Mouse (Mus musculus) hematopoietic stem cell, adult 5-6 weeks (primary cell): ENCODE measurements around the gene Tnfsf10. TPM values are rescaled to one million over a fixed set of nuclear protein-coding genes. Genes with fewer than 3 reads are reported as not detected.

Experiments
- ATAC-seq, 2 experiments: fragments of 125-278 bp in 1 of 2; replicated peaks in 1 of 2; 2 replicates each; pipeline ENCODE4 v1.8.0; 2016 to 2017; ENCODE audit warnings: inconsistent platforms in 2 of 2, mild to moderate bottlenecking in 2 of 2, moderate number of reproducible peaks in 2 of 2, low read depth in 1 of 2, moderate TSS enrichment in 1 of 2; ENCODE audit not compliant: low FRiP score in 2 of 2, poor library complexity in 2 of 2, severe bottlenecking in 2 of 2, insufficient read depth in 1 of 2, low TSS enrichment in 1 of 2
- total RNA-seq: library from RNA; stranded (forward); fragments of 172-1452, 232-1000 nt; gene quantifications from 2 replicates; pipeline ENCODE4 v1.2.3, GENCODE M21; 2017

Gene Tnfsf10
- total RNA-seq, 1 experiment from 2014 or later: 30.1 TPM

DNA sequence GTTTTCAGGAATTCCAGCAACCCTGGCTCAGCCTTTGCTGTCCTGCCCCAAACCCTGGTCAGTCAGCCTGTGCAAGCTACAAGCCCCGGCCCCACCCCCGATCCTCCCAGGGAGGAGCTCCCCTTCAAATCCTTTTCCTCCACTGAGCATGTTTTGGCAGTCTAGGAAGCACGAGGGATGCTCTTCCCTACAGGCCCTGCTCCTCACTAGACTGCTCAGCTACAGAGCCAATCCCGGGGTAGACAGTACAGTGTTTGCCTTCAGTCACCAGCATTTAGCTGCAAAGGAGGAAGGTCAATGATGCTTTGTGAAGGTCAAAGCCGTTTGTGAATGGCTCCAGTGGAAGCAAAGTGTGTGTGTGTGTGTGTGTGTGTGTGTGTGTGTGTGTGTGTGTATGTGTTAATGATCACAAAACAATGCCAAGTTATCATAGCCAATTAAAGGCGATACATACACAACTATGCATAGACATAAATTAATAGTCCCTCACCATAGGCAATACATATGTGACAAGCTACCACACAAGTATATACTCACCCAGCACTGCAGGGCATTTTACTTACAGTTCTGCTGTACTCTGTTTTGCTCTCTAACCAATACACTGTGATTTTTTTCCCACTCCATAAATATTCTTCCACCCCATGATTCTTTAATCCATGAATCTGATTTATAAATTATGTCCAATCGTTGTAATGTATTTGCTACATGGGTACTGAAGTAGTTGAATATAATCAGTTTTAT is 23.0 kb upstream of the Tnfsf10 start:
- ATAC-seq: no peak

DNA sequence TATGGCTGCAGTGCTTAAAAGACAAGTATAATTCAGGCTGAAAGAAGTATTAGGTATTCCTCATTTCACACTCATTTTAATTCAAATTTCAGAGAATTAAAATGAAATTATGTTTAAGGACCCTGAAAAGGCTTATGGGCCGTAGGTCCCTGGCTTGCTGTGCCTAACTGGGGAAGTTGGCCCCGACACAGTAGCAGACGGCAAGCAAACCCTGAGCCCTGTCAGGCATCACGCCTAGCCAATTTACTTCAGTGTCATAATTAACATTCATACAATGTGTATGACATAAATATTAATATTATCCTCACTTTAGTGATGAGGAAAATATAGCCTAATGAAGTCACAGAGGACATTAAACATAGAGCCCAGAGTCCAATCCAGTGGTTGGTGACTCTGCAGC is 16.4 kb upstream of the Tnfsf10 start:
- ATAC-seq: no peak

DNA sequence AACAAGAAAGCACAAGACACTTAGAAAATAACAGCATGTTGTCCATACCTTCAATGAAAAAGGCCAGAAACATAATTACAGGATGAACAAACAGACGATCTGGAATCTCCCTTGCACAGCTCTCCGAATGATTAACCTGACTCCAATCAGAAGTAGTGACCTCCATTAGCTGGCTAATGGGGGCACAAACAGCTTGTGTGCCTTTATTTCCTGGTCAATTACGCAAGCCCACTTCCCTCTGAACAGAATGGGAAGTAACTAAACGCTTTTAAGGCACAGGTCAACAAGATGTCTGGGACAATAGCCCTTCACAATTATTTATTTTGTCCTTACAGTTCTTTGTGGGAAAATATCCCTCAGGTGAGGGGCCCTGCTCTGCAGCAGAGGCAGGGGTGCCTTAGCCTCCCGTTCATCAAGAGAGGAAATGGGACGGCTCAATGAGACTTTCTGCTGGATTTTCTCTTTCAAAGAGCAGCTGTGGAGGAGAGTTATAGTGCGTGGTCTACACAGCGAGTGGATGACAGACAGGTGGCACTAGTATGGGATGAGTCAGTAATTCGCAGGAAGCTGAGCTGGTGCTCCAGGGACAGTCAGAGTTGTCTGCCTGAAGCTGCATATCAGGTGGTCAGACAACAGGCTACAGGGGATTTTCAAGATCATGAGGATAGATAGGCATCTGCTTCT is 14.3 kb upstream of the Tnfsf10 start:
- peak; percentile 29 to 42; a peak in 3 of 4 replicates for ATAC-seq

DNA sequence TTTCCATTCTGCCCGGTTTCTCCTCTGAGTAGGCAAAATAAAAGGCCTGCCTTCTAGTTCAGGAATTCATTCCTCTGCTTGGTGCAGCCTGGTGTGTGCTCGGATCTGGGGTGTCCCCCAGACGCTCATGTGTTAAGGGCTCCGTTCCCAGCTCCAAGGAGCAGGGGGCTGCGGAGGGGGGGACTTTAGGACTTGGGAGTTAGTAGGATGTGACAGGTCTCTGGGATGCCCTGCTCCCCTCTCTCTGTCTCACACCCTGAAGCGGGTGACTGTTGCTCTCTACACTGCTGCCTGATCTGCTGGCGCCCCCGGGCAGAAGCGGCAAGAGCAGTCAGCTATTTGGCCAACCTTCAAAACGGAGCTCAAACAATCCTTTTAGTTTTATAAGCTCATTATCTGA is 10.0 kb upstream of the Tnfsf10 start:
- no peak for ATAC-seq

DNA sequence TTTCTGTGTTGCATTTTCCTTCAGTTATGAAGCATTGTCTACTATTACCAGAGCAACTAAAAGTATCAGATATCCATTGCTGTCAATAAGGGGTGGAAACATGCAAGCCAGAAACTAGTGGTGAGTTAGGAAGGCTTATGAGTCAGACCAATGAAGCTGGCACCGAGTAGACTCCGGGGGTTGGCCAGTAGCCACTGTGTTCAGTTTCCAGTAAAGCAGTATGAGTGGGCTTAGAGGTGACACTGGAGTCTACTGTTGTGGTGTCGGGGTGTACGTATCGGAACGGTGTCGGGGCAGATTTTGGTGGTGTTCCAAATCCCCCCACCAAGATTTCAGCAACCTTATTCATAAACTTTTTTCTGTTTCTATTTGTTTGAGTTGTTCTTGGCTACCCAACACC is 5.9 kb upstream of the Tnfsf10 start:
- ATAC-seq: no peak

DNA sequence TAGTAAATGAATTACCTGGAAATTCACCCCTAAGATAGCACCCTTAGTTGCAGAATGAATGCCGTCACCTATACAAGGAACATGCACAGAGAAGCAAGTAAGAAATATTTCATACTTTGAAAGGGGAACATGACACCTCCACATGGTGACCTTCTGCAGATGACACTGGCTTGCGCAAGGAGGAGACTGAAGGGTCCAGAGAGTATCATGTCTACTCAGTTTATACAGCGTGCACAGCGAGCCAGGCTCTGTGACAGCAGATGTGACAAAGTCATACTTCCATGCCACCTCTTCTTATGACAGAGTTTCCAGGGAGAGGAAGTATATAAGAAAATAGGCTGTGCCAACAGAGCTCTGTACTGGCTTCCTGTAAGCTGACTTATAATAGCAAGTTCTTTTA is 5.4 kb upstream of the Tnfsf10 start:
- ATAC-seq: 0 out of 4 replicates have a peak, but pooled peaks have one; percentile 22 to 39

DNA sequence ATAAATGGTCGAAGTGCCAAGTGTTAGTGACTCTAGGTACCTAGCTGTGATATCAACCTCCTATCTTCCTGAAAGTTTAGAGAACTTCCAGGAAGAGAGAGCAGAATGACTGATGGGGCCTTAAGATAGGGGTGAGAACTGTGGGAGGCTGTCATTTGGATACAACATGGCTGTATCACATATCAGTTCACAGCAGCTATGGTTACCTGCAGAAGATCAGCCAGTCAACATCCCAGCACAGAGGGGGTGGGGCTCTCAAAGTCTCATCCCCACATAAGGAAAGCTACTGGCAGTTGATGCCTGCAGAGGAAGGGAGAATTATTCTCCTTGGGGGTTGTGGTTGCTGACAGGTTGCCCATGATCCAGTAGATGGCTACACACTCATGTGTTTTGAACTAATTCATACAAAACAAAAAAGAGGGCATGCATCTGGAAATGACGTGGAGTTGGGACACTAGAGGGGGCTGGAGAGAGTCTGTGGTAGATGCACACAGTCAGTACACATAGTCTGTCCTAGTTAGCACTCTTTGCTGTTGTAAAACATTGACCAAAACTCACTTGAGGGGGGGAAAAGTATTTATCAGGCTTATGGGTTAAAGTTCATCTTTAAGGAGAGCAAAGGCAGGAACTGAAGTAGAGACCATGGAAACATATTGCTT is 2.2 kb upstream of the Tnfsf10 start:
- ATAC-seq: no peak; a peak in 1 of 4 replicates

DNA sequence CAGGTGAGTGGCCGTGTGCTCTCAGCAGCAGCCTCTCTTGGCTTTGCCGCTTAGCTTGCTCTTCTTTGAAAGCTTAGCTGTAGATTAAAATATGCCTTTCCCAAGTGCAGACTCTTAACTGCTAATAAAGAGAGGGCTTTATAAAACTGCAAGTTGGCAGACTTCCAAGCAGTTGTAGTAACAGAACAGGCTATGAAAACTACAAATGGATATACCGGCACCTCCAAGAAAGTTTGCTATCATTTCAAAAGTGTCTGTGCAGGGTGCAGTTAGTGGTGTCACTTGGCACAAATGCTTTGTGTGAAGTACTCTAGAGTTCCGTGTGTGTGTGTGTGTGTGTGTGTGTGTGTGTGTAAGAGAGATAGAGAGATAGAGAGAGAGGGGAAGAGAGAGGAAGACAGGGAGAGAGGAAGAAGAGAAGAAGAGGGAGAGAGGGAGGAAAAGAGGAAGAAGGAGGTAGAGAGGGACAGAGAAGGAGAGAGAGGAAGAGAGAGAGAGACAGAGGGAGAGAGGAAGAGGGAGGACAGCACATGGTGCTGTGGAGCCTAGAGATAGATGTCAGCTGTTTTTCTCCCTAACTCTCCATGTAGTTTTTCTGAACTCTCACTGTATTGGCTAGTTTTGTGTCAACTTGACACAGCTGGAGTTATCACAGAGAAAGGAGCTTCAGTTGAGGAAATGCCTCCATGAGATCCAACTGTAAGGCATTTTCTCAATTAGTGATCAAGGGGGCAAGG is 628 bp downstream of the Tnfsf10 start:
- ATAC-seq: peak in 1 of 2 experiments; percentile 14; a peak in 1 of 4 replicates

DNA sequence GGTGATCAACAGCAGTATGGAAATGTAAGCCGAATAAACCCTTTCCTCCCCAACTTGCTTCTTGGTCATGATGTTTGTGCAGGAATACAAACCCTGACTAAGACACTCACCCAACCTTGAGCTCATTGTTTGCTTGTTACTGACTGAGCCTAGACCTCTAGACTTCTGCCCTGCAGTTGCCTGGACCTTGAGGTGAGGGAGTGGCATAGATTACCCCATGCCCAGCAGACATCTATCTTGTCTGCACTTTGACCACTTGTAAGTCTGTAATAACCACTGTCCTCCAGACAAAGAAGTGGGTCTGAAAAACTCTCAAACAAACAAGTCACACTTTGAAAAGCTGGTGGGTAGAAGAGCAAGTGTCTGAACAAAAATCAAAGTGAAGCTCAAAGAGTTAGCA is 2.8 kb downstream of the Tnfsf10 start:
- no peak for ATAC-seq

DNA sequence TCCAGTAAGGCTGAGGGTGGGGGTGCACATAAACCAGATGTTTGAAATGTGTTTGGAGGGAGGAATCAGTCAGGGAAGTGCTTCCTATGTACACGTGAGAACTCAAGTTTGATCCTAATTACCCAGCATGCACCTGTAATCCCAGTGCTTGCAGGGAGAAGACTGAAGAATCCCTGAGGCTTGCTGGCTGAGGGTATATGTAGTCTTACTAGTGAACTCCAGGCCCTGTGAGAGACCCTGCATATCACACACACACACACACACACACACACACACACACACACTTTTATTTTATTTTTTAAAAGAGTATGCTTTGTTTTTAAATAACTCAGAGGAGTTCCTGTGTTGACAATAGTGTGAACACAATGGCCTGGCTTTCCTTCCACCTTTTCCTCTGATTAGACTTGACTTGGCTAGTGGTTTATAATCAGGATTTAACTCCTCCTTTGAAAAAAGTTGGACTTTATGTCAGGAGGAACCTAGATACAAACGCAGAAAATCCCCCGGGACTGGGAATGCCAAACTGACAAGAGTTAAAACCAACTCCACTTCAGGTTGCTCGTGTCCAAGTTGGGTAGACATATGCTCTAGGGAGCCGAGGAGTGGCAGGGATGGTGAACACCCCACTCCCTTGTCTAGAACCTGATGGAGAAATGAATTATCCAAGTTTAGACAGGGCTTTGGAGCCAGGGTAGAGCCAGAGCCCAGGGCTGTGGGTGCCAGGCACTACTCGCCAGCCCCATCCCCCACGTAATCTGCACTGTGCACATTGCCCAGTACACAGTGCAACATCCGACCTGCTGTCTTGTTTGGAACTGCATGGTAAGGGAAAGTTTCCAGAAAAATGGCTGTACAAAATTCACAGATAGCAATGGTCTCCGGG is 4.0 kb downstream of the Tnfsf10 start:
- ATAC-seq: 0 out of 4 replicates have a peak, but pooled peaks of 1 of the 2 experiments have one; percentile 19

DNA sequence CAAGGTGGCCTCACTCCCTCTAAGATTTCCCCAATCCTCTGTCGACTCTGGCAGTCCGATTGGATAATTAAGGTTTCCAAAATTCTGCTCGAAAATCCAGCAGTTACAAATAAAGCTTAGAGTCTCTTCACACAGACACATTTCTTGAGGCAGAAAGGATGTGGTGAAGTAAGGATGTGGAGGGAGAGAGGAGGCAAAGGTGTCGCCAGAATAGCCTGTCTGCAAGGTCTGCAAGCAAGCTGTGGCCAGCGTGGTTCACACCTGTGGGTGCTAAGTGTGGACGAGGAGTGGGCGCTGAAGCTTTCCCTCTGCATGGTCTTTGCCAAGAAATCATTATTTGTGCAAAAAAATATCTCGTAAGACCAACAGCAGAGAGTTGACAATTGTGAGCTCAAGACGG is 5.8 kb downstream of the Tnfsf10 start:
- ATAC-seq: no peak

DNA sequence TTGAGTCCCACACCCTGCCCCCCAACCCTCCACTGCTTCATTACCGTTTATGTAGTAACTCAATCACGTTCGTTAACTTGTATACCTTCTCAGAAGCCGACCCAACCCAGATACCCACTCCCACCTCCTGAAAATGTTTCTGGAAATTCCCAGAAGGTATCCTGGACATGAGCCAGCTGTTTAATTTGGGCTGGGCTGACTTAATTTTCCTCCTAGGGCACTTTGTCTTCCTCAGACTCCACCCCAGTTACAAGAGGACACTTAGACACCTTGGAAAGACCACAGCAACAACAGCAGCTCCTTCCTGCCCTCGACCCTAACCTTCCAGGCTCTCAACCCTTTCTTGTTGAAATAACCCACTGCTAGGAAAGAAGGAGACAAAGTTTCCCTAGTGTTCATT is 6.7 kb downstream of the Tnfsf10 start:
- ATAC-seq: no peak

DNA sequence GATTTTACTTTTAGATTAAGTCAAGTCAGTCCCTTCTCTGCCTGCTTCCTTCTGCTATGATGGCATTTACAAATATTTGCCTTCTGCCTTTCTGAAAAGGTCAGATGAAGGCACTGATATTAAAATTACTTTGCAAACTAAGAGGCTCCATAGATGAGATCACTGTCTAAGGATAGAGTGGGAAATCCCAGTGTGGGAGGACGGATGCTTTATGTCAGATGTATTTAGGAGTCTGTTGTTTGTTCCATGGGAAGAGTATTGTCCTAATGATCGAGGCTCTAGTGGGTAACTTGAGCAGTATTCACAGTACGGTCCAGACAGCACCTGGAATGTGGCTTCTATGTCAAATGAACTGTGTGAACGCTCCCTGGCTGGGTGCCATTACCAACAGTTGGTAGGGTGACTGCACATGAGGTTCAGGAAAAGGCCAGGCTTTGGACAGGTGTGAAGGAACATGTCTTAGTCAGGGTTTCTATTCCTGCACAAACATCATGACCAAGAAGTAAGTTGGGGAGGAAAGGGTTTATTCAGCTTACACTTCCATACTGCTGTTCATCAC is 9.9 kb downstream of the Tnfsf10 start:
- ATAC-seq: no peak

DNA sequence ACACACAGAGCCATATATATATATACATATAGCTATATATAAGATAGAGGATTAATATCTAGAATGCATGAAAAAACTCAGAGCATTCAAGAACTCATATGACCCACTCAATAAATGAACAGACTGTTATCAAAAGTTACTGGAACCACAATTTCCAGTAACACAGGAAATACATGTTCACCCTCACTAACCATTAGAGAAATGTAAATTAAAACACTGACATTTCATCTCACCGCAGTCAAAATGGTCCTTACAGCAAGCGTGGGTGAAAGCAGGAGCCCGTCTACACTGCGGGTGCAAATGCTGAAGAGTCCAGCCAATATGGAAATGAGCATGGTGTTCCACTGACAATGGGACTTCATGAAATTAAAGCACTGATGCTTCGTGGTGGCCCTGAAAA is 13.9 kb downstream of the Tnfsf10 start:
- ATAC-seq: peak; percentile 62 to 85

DNA sequence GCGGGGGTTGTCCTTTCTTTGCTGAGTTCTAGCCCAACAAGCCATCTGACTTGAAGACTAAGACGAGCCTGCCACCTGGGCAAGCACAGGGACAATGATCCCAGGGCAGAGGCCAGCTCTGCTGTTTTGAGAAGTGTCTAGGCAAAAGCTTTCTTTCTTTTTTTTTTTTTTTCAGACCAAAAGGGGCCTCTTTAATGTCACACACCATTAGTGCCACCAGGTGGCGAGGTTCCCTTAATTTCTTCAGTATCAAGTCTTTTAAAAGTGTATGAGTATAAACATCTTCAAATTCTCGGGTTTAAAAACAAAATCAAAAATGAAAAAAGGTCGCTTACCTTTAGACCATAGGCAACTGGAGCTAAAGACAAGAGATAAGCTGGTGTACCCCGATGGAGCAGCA is 21.6 kb downstream of the Tnfsf10 start:
- peak; percentile 81 to 86 for ATAC-seq

DNA sequence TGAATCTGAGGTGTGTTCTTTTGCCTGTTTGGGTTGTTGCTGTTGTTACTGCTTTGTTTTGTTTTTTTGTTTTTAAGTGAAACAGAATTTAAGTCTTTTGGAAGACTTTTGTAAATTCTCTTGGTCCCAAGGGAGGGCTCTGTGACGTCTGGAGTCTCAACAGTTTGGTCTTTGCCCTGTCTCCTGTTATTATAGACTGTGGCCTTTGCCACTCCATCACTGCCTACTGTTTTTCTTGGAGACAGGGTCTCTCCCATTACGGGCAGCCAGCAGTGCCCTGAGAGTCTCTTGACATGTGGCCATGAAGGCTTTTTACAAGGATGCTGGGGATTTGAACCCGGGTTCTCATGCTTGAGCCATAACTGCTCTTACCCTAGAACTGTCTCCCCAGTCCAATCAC is 22.1 kb downstream of the Tnfsf10 start:
- no peak for ATAC-seq

DNA sequence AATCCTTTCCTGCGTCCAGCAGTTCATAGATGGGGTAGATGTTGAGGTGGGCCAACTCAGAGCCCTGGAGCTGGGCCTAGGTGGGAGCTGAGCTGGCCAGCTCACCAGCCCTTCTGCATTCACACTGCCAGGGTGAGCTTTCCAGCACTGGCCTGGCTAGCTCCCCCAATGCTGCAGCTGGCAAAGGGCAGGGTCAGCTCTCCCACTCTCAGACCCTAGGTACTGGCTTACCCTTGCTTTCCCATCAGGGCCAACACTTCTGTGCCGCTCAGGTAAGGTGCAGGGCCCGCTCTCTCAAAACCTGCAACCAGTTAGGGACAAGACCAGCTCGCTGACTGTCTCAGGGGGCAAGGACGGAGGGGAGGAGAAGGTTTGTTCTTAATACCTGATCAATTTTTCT is 23.9 kb downstream of the Tnfsf10 start:
- ATAC-seq: no peak
